Mouse (Mus musculus) kidney, postnatal 4 days (tissue): ENCODE measurements around the gene Qrich1.

Experiments used
- DNase-seq, 2 experiments: peaks; one replicate each; pipeline ENCODE4 v3.0.0; 2021; ENCODE audit warnings: mixed read lengths in 2 of 2

The Qrich1 gene

DNA sequence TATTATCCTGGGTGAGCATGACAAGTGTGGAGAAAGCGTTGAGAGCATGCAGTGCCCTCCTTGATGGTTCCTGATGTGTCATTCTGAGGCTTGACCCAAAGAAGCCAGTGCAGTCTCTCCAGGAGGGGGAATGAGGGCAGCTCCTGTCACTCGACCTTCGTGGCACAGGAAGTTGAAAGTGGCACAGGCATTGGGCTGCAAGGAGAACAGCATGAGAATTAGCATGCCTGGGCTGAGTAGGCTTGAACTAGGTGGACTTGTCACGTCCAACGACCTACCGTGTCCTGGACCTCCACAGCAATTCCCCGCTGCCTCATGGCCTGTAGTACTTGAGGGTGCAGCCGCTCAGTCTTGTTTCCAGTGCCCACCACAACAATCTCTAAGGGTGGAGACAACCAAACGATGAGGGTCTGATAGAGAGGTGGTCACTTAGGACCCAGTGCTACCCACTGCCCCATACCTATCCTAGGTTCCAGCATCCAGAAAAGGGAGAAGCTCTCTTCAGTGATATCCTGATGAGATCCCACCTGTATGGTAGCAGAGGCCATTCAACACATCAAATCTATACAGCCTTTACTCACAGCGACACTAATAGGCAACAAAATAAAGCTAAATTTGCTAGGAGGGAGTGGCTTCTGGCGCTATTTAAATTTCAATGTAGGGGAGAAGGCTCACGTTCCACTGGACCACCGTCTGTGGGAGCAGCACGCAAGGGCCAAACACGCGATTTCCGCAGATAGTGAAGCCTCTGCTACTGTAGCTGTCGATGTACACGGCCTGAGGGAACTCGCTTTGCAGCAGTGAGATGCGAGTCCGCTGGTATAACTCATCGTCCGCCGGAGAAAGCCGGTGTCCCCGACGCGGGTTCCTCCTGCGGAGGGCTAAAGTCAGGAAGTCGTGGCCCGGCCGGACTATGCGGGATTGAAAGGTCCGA is 49.5 kb downstream of the Qrich1 start:
- peak in 1 of 2 experiments; percentile 51 for DNase-seq

DNA sequence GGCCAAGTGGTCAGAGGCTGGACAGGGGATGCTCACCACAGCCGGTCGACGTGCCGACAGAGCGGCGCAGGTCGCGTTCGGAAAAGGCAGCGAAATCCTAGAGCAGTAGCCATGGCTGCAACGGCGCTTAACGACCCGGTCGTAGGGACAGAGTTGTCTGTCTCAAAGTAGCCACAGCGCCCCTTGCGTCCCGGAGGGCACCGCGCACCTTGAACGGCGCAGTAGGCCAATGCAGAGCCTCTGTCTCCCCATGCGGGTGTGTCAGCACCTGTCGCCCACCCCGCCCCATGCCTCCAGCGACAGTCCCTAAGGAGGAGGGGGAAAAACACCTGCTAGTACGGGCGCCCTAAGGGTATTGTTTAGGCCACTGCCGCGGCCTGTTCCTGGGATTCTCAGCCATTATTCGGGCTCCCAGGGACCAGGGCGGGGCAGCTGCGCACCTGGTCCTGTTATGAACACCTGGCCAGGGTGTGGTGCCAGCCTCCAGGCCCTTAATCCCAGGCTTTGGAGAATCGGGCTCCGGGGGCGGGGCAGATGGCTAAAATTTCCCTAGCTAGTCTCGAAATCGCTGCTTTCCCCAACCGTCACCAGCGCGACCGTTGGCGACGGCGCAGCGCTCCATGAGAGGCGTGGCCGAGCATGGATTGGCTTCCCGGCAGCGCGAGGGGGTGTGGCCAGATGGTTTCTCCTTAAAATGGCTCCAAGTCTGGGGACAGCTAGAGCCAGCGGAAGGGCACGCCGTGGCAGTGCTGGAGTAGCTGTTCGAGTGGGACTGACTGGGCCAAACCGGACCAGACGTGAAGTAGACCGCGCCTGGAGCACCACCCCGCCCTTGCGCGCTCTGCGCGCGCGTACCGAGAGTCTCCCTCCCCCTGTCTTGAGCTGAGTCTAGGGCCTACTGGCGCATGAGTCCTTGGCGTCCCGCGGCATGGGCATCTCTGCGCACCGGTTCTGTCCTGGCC is 50.5 kb downstream of the Qrich1 start, which contains the start of gene Ndufaf3:
Gene Ndufaf3, minus strand, starts transcription at position 620 of the 962 bp plus-strand sequence.
- peak; percentile 98 for DNase-seq

DNA sequence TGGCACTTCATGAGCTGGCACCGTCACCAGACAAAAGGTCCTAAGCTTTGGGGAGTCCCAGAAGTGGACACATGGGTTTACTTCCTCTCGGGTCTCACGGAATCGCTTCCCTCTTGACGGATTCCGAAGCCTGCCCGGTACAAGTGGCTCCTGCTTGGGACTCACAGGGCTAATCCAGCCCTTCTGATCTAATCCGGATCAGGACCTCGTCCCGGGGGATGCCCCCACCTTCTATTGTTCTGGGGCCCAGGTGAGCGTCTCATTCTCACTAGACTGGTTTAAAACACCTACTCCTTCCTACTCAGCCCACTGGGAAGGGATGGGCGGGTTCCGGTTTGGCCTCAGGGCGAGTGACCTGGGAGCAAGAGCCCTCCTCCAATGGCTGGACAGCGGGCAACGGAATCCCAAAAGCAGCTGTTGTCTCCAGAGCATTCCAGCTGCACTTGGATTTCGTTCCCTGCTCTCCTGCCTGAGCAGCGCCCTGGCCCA is 51.4 kb downstream of the Qrich1 start:
- peak in 1 of 2 experiments; percentile 47 for DNase-seq

DNA sequence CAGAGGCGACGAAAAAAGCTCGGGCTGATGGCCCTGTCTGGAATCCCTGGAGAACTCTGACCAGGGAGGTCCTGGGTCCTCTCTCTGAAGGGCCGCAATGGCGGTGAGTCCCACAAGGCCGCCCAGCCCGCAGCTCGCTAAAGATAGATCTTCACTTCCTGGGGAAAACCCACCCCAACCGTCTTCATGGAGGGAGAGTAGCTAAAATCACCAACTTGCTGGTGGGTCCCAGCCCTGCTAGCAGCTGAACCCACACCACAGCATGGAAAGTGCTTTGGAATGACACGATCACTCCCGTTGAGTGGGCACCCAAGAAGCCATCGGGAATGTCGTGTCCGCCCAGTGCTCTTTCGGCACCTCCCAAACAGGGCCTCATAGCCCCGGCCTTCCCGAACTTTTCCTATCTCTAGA is 51.9 kb downstream of the Qrich1 start:
- DNase-seq, result no peak

DNA sequence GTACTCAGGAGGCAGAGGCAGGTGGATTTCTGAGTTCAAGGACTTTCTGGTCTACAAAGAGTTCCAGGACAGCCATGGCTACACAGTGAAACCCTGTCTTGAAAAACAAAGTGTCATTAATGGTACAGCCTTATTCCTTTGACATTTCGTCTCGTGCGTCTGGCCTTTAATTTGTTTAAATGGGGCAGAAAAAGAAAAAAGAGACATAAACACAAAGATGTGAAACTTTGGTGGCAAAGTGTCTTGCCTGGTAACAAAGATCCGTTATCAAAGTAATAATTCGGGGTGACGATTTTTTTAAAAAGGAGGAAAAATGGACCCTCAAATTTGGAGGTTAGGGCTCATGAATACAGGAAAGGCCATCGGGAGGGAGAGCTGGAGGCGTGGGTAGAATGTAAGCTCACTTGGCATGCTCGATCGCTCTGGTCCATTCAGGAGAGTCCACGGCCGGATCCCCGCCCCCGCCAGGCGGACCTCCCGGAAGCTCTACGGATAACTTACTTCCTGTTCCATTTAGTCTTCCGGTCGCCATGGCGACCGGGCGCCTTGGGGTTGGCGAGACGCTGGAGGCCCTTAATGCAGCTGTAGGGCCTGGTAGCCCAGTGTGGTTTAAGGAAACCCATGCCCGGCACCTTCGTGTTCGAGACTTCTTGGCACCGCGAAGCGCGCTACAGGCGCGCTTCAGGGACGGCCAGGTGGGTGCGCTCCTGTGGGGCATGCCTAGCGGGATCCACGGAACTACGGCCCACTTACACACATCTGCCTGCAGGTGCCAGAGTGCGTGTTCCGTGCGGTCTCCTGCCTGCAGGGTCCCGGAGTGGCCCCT is 53.0 kb downstream of the Qrich1 start, which contains the start of gene Dalrd3:
Gene Dalrd3, plus strand, starts transcription at position 506 of the 826 bp plus-strand sequence.
- DNase-seq, result peak; percentile 94 to 97

DNA sequence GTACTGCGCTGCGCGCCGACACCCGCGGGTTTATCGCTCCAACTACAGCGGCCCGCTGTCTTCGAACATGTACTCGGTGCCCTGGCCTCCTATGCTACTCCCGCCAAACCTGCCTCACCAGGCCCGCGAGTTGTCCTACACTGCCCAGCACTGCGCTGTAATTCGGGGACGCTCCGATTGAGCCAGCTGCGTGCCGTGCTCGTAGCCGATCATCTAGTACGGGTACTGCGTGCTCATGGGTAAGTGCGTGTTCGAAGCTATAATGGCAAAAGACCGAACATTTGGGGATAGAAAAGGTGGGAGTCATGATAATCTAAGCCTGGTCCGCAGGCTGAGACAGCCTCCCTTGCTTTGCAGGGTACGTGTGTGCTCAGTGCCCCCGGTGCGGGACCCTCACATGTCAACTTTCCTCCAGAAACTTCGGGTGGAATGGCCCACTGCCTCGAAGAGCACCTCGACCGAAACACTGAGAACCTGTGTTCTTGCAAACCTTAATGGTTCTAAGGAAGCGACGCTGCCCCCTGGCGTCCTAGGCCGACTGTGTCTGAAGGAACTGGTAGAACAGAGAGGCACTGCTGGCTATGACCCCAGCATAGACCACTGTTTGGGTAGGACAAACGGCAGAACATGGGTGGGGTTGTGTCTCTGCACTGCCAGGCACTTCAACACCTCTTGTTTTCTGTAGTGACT is 53.7 kb downstream of the Qrich1 start:
- DNase-seq, result peak; percentile 93 to 95

DNA sequence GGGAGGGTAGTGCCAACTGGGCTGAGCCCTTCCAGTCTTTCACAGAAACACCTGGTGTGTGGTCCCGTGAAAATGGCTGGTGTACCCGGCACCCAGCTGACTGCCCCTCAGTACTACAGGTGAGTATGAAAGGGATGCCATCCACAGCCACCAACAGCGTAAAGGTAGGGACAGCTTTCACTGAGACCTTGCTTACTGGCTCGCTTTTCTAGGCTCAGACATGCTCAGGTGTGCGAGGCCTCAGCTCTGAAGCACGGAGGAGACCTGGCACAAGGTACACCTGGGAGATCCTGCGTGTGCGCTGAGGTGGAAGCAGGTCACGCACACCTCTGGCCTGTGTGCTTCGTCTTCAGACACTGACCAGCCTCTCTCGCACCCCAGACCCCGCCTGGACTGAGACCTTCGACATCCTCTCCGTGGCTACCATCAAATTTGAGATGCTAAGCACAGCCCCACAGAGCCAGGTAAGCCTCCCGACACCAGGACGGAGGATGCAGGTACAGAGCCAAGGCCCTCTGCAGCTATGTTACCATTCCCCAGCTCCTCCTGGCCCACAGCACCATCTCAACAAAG is 54.9 kb downstream of the Qrich1 start:
- no peak for DNase-seq

DNA sequence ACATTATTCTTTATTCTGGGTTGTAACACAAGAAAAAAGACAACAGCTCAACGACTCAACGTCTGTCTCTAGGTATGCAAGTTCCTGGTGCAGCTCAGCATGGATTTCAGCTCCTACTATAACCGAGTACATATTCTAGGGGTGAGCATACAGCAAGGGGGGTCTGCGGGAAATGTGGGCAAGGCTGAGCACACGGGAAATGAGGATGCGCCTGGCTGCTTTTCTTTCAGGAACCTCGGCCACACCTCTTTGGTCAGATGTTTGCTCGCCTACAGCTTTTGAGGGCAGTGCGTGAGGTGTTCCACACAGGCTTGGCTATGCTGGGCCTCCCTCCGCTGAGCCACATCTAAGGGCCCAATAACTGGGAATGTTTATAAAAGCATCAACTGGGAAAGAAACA is 55.7 kb downstream of the Qrich1 start:
- no peak for DNase-seq

DNA sequence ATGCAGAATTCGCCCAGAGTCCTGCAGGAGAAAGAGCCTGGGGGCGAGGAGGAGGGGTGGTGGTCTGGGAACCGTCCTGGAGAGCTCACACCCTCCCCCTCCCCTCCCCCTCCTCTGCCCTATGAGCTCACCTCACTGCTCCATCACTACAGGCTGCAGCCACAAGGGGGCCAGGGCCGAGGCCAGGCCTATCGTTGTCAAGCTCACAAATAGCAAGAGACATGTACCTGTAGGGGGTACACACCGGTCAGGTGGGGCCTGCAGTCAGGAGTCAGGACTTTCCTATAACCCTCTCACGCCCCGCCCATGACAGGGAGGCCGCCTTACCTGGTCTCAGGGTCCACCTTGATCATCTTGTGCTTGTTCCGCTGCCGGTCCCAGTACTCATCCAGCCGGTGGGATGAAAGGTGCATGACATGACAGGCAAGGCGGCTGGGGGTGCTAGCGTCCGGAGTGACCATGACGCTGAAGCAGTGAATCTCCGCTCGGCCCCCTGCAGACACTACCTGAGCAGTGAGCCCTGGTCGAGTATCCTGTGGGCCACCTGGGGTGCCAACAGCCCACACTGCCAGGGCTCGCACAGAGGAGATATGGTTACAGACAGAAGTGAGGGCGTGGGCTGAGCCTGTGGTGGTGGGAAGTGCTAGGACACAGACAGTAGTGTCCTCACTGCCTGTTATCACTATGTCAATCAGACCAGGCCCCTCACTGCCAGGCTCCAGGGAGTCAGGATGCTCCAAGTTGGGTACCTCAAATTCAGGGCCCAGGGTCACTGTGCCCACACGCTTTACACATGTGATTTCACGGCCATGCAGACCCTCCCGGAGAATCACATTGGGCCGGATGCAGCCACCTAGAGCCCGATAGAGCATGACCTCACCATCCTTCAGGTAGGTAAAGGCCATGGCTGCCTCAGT is 57.4 kb downstream of the Qrich1 start:
- DNase-seq, result peak; percentile 86 to 92

DNA sequence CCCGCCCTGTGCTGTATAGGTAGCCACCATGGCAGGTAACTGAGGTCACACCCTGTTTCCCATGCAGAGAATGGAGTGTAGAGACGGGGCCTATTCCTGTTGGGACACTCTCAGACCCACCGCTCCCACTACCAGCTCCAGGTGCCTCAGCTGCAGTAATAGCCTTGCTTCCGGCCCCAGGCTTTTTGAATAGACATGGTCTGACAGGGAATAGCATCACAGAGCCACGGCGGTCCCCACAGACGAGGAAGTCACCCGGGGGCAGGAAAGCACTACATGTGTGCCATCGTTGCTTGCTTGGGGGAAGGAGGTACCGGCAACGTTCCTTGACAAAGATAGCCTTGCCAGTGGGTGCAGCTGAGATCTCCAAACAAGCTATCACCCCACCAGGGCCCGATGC is 58.3 kb downstream of the Qrich1 start:
- no peak for DNase-seq

DNA sequence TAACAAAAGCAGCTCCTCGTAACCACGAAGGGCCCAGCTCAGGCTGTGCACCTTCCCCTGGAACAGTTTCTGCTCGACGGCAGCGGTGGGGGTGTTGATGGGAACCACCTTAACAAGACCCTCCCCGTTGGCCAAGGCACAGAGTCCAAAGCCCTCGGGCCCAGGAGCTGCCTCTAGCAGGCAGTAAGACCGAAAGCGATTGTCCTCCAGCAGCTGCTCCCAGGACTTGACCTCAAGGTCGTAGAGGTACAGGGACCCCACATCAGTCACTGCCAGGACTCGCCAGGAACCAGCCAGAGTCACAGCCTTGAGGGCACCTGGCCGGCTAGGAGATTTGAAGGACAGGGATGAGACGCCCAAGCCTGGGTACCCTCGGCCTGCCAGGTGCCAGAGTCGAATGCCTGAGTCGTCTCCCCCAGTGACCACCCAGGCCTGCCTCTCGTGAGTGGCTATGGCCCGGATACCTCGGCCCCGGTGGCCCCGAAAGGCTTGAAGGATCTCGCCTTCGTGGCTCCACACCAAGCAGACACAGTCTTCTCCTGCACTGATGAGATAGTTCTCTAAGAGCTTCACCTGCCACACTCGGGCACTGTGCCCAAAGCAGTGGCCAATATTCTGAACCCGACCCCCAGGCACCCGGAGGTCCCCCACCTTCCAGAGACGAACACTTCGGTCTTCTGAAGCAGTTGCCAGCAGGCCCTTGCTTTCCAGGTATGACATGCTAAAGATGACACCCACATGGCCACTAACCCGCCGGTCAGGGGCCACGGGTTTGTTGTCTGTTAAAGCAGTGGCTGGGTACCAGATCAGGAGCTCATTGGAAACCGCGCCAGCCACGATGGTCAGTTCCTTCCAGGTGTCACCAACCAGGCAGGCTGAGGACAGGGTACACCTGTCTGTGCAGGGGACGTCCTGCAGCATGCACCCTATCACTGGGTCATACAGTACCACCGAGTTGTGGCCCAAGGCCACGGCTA is 59.0 kb downstream of the Qrich1 start:
- DNase-seq, result no peak

DNA sequence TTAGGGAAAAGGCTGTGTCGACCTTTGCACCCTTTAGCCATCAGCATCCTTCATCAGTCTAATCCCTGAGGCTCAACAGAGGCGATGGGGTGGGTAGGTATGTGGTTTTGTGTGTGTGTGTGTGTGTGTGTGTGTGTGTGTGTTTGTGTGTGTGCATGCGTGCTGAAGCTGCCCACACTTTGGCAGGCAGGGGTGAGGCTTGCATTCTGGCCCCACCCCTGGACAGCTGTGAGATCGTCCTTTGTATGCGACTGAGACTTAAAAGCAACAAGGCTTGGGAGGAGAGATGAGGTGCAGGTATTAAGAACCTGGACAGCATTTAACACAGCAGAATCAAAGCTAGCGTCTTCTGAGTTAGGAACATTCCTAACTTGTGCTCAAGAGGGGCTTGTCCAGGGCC is 60.4 kb downstream of the Qrich1 start:
- DNase-seq, result no peak

DNA sequence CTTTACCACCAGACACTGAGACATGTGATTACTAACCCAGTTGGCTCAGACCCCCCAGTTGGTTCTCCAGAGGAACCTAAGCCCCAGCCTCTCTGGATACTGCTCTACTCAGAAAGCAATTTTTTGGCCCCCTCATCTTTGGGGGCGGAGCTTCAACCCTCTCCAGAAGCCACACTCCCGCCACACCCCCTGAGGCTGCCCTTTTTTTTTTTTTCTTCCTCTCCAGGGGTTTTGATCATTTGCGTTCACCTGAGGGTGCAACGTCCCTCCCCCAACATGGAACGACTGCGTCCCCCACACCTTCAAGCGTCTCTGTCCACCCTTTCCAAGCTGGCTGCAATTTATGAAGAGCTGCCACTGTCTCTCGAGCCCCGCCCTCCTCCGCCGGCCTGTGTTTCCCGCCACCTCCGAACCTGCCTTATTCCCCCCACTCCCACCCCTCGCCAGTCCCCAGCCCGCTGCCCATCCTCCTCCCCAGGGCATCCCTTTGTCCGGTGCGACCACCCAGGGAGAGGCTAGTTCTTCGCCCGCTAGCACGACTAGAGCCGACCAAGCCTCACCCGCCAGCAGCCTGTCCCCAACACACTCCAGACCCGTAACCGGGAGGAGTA is 61.4 kb downstream of the Qrich1 start:
- DNase-seq, result peak; percentile 73 to 81

DNA sequence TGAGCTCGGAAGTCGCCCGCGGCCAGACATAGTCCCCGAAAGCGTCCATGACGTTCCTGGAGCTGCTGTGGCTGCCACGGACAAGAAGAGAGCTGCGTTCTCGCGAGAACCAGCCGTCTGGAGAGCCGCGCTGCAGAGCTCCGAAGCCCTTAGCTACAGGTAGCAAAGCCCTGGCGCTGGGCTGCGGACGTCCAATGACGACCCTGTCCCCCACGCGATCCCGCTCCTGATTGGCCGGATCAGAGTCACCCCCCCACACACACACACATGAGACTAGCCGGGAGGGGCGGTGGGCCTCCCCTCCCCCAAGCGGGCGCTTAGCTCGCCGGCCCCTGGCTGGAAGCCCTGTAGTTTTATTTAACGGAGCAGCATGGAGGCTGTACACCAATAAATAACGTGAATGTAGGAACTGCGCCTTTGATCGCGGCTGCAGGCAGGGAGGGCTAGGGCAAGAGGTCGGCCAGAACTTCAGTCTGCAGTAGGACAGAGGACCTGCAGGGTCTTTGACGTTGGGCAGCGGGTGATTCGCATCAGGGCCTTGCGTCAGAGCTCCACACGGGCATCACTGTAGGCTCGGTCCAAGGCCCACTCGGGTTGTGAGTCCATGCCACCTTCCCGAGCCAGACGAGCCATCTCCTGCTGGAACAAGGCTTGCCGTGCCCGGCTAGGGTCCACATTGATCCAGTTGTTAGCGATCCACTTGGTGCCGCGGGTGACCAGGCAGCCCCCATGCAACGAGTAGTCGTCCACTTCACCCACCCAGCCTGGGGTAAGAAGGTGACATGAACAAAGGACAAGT is 62.1 kb downstream of the Qrich1 start, which contains the start of gene Wdr6:
Gene Wdr6, minus strand, starts transcription at position 195 of the 799 bp plus-strand sequence.
- peak; percentile 95 to 97 for DNase-seq

DNA sequence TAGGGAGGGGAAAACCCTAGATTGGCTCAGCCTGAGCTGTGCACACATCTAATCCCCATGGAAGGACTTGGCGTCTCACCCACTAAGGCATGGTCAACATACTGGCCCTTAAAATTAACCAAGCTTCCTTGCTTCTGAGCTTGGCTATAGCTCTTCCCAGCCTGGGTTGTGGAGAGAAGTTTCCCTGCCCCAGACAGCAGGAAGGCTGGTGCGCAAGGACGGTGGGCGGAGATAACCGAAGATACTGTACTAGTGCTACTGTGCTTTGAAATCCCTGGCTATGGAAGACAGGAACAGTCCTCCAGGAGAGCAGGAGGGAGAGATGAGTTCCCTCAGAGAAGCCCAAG is 62.7 kb downstream of the Qrich1 start:
- DNase-seq, result peak in 1 of 2 experiments; percentile 22

DNA sequence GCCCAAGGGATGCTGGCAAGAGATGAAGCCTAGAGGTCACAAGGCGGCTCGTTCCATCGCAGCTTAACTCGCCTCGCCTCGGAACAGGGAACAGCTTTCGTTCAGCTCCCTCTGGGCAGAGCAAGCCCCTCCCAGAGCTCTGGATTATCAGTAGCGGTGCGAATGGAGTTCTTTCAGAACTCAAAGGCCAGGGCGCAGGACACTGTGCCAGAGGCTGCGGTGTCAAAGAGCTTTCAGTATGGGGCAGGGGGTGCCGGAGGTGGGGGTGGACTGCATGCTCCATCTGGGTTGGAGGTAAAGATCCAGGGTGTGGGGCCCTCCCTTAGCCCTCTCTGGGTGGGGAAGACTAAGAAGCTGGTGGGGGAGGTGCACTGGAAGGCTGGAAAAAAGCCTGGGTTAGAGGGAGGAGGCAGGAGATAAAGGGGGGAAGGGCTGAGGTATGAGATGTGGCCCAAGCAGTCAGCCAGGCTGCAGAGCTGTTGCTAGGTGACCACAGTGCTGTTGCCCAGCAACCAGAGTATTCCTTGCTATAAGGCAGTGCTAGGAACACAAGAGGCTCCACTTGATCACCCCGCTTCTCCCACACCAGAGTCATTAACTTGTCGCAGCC is 71.1 kb downstream of the Qrich1 start:
- DNase-seq, result peak; percentile 83 to 90

DNA sequence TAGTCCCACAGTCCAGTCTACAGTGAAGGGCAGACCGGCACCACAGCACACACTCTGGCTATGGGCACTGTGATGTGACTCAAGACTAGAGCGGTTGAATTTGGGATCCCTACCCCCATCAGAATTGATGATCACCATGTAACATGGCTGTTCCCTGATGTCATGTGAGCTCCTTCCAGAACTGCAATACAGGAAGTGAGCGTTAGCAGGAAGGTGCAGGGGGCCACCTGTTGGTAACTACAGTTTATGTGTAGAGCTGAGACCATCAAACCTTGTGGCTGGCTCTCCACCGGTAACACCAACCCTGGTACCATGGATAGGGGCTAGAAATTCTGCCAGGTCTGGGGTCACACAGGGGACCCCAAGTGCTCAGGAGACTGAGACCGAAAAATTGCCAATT is 72.6 kb downstream of the Qrich1 start:
- peak in 1 of 2 experiments; percentile 49 for DNase-seq
